Mouse (Mus musculus) stomach, adult 2 months (tissue): ENCODE results near the gene Calr4. TPM values are rescaled to one million over a fixed set of nuclear protein-coding genes. Genes with fewer than 3 reads are reported as not detected.

ENCODE experiments used
- polyA plus RNA-seq: library from polyadenylated mRNA; depleted of rRNA; stranded (reverse); fragments of >200 nt; gene quantifications from 2 replicates; pipeline ENCODE4 v1.2.3, GENCODE M21; 2012; rRNA removed

Gene Calr4
- not detected in 2 replicates for polyA plus RNA-seq

DNA sequence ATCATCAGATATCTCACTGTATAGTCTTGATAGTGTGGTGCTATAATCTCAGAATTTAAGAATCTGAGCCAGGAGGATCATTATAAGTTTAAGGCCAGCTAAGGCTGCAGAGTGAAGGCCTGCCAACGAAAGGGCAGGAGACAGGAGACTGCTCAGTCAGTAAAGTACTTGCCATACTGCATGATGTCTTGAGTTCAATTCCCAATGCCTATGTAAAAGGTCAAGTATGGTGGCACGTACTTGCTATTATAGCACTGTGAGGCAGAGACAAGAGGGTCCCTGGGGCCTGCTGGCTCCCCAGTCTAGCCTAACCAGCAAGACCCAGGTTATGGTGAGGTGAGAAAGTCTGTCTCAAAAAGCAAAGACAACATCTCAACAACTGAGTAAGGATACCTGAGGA, at the start of gene Calr4:
Calr4 (plus strand) TSS at position 301 of the 400 bp plus-strand sequence.

DNA sequence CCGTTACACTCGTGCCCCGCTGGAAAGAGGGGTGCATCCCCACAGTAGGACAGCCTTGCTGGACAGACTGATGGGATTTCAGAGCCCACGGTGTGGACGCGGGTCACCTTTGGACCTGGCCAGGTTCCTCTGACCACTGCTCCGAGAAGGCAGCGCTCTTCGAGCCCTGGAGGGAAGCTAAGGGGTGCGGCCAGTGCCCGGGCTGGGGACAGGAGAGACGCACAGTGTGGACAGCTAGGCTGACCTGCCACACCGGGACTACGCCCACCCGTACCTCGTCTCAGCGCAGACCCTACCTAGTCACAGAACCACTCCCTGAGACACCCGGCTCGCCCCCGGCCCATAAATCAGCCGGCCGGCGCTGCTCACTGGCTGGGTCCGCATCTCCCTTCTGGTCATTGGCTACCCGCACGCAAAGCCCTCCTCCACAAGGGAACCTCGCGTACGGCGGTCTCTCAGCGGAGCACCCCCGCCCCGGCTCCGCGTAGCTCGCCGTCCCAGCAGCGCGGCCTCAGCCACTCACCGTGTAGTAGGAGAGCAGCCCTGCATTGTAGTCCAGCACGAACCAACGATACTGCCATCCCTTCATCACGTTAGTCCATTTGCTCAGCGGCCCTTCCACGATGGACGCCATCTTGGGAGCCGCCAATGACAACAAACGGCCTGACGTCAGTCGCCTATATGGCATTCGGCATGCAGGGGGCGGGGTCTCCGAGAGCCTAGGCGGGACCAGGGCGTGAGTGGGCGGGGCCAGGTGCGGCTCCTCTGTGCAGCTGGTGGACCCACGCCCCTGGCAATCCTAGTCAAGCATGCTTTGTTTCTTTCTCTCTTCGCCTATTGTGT, 32.5 kb upstream of the Calr4 start, which contains the start of gene Osbpl9:
Osbpl9 (minus strand) TSS at position 691 of the 843 bp plus-strand sequence.

DNA sequence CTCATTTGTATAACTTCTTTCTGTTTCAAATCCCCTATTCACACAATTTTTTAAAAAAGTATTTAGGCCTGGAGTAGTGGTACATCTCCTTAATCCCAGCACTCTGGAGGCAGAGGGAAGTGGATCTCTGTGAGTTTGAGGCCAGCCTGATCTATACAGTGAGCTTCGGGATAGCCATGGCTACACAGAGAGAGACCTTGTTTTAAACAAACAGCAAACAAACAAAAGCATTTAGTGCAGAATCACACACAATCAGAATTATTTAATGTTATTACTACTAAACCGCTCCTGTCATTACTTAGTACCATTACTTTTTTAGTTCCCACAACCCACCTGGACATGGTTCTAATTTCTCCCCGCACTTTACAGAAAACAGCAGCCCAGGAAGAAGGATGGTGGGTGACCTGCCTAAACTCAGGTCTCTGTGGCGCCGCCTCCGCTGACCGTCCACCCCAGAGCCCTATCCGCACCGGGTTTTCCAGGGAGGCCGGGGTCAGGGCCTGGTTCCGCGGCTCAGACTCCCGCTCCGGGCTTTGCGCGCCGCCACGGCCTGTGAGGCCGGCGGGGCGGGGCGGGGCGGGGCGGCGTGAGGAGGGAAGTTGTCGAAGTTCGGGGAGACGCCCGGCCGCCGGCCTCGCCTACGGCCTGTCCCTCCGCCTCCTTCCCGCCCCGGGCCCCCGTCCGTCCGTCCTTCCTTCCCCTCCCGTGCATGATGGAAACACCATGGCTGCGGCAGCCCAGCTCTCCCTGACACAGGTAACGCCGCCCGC, 45.6 kb downstream of the Calr4 start, which contains the start of gene Eps15:
Eps15 (plus strand) TSS at position 580 of the 770 bp plus-strand sequence.

Other genes starting within 250 kb of the Calr4 start
- 3.8 and 5.2 TPM in 2 replicates for gene Nrd1, start 233.8 kb upstream of the Calr4 start, polyA plus RNA-seq
- gene Osbpl9, start 32.2 kb upstream of the Calr4 start, polyA plus RNA-seq = 13.6 and 18.0 TPM in 2 replicates
- 0.89 and 1.8 TPM in 2 replicates for gene Eps15, start 45.8 kb downstream of the Calr4 start, polyA plus RNA-seq
- gene Ttc39a, start 172.1 kb downstream of the Calr4 start, polyA plus RNA-seq = 45.0 and 48.0 TPM in 2 replicates